23 mouse cellular contexts compared by ENCODE assay signal in the genomic region with DNA sequence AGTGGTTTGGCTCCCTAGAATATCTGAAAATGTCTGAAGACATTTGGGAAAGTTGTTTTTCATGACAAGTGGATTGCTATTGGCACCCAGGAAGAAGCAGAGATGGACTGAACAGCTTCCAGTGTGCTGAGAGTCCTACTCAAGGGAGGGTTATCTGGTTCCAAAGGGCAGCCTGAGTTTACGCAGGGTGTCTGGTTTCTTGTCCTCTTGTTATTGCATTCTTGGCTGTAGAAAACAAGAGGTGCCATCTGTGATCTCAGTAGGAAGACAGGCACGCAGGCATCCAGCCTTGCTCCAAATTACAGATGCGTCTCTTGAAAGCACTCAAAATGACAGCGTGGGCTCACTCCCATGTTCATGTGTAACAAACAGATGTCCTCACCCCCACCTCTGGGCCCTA.
DNase-seq lines count a peak whose midpoint lies in the region; TF ChIP-seq lines count a peak whose summit lies in the region.
"Had no signal": no experiment of that assay in that cellular context is flagged by ENCODE, and none has a peak within 500 bp of the region (broad histone marks: within the 10 kb centered on the region; RNA-seq: fewer than 3 reads in every experiment).

No protein-coding gene starts in this region.

- H3K27ac ChIP-seq in left cerebral cortex, adult 2 months: no peak overlapping the region
- H3K27ac ChIP-seq: hindbrain, embryonic 13.5 days; macrophage; neural tube, embryonic 15.5 days had no signal

- intact Hi-C loops in left cerebral cortex, postnatal 4 days (cut with DNase I): loop anchor here (10.0 kb wide), 1 partner anchor 46 kb away; no protein-coding TSS in a partner anchor
- intact Hi-C loops in left cerebral cortex, adult 2 months (cut with DNase I): no loop called here

- no peak for TF ChIP-seq CTCF in left cerebral cortex, adult 2 months (IDR thresholded peaks at IDR 0.05)

- no peak overlapping the region for H3K4me3 ChIP-seq in left cerebral cortex, adult 2 months
- H3K4me3 ChIP-seq: erythroblast, embryonic 14.5 days; hindbrain, embryonic 13.5 days; neural tube, embryonic 15.5 days had no signal

- peak; percentile 13 for DNase-seq in gastrocnemius, adult 18-20 months (ENCODE audit: low spot score)
- DNase-seq in gastrocnemius, adult 8-10 months (ENCODE audit: low spot score in 2 of 2): no peak
- peak; percentile 7 for DNase-seq in left cerebral cortex, postnatal 4 days
- DNase-seq in left cerebral cortex, adult 2 months (ENCODE audit: extremely low spot score in 1 of 2, low spot score in 2 of 2): no peak
- peak; percentile 34 for DNase-seq in brain, adult 2 months (ENCODE audit: low read depth, low spot score)
- peak; percentile 7 for DNase-seq in skeletal muscle tissue, adult 2 months (ENCODE audit: low read depth, low spot score)
- DNase-seq in ovary, postnatal 10 days (ENCODE audit: low spot score): no peak
- DNase-seq: adrenal gland, postnatal 10 days; cerebellum, adult 11-12 months; cerebellum, adult 9-11 months; gastrocnemius, postnatal 14 days; heart, postnatal 36 days; kidney, adult 9 months; kidney, postnatal 14 days; lung, adult 18-20 months; midbrain, embryonic 14.5 days; right cerebral cortex, postnatal 25 days; spleen, adult 18-20 months; thymus, postnatal 14 days had no signal

Comparison
In these comparisons a context has a peak if more than half of its experiments do, and no peak if none do; other contexts are left out.
1. DNase-seq: peak in gastrocnemius, adult 18-20 months (single experiment), left cerebral cortex, postnatal 4 days (single experiment), brain, adult 2 months (single experiment) and skeletal muscle tissue, adult 2 months (single experiment); none in gastrocnemius, adult 8-10 months (0 of 2), left cerebral cortex, adult 2 months (0 of 2) and ovary, postnatal 10 days (single experiment).